Mouse (Mus musculus) hindbrain, embryonic 16.5 days (tissue): ENCODE measurements around the gene Smad1. TPM values are rescaled to one million over a fixed set of nuclear protein-coding genes. Genes with fewer than 3 reads are reported as not detected.

Experiments used
- ATAC-seq: fragments of 200-750 bp; cut with Nextera tagmentation; 2 replicates; pipeline ENCODE4 v1.8.0; 2017; ENCODE audit warnings: moderate TSS enrichment, moderate library complexity
- H3K27ac ChIP-seq: fragments of 300-500 bp; sonication (generic); 2 replicates; pipeline ENCODE4 v1.5.1; 2014; ENCODE audit warnings: low read depth, mild to moderate bottlenecking, control low read depth, low read length, moderate library complexity
- H3K27me3 ChIP-seq: fragments of 300-500 bp; sonication (generic); replicated peaks from 2 replicates; pipeline ENCODE4 v1.6.1; 2014; ENCODE audit warnings: low read length; ENCODE audit not compliant: control insufficient read depth, insufficient read depth
- H3K36me3 ChIP-seq: fragments of 300-500 bp; sonication (generic); 2 replicates; pipeline ENCODE4 v1.6.1; 2014; ENCODE audit warnings: mild to moderate bottlenecking, low read length, moderate library complexity, mixed read lengths; ENCODE audit not compliant: control insufficient read depth, insufficient read depth
- H3K4me1 ChIP-seq: fragments of 300-500 bp; sonication (generic); 2 replicates; pipeline ENCODE4 v1.6.1; 2014; ENCODE audit warnings: low read depth, low read length; ENCODE audit not compliant: control insufficient read depth, insufficient read depth
- H3K4me2 ChIP-seq: fragments of 300-500 bp; sonication (generic); 2 replicates; pipeline ENCODE4 v1.6.1; 2014; ENCODE audit warnings: mild to moderate bottlenecking, low read length, control low read depth, moderate library complexity
- H3K4me3 ChIP-seq: fragments of 300-500 bp; sonication (generic); 2 replicates; pipeline ENCODE4 v1.5.1; 2014; ENCODE audit warnings: mild to moderate bottlenecking, low read length, control low read depth, moderate library complexity
- H3K9ac ChIP-seq: fragments of 300-500 bp; sonication (generic); 2 replicates; pipeline ENCODE4 v1.6.1; 2014; ENCODE audit warnings: low read depth, mild to moderate bottlenecking, control low read depth, low read length, moderate library complexity
- H3K9me3 ChIP-seq: fragments of 300-500 bp; sonication (generic); 2 replicates; pipeline ENCODE4 v1.6.1; 2014; ENCODE audit warnings: mild to moderate bottlenecking, low read length, moderate library complexity; ENCODE audit not compliant: control insufficient read depth
- WGBS: fragments of 180-500 bp; shearing (Covaris S2); extraction: QIAGEN DNeasy Blood & Tissue Kit; methylation state at CpG from one replicate; pipeline ENCODE4 v1.1.7; 2014; 5-methylcytosine and 5-hydroxymethylcytosine counted together
- polyA plus RNA-seq: library from polyadenylated mRNA; unstranded; fragments of >200 nt; fragmentation: Nextera tagmentation; extraction: Ambion mirVana; gene quantifications from 2 replicates; pipeline ENCODE4 v1.2.1, GENCODE M21; 2015

Gene Smad1
- polyA plus RNA-seq, 1 experiment from 2014 or later, result 55.2 TPM

GRCm38 (mm10) chr8:79299704-79300103, 99.6 kb downstream of the Smad1 start:
- H3K9me3 ChIP-seq, result no peaks in the 10 kb centered on the region
- no peak for ATAC-seq
- H3K4me1 ChIP-seq, result peaks cover 4% of the 10 kb centered on the region
- H3K4me2 ChIP-seq, result no peak overlapping the region
- no peaks in the 10 kb centered on the region for H3K36me3 ChIP-seq
- H3K4me3 ChIP-seq, result no peak overlapping the region
- no peak overlapping the region for H3K9ac ChIP-seq
- no peaks in the 10 kb centered on the region for H3K27me3 ChIP-seq
- WGBS, result 87% methylated on average over 5 of the region's 5 CpGs
- no peak overlapping the region for H3K27ac ChIP-seq

- no peaks in the 10 kb centered on the region for H3K9me3 ChIP-seq
- no peak overlapping the region for H3K4me3 ChIP-seq
Measured at GRCm38 (mm10) chr8:79297763-79298162, 101.6 kb downstream of the Smad1 start.

GRCm38 (mm10) chr8:79295276-79296105, 103.8 kb downstream of the Smad1 start:
- Histone ChIP-seq H3K9me3 (no peaks in the 10 kb centered on the region), H3K4me3 (peak overlapping the region; percentile 69), H3K27ac (peak overlapping the region; percentile 92), H3K4me1 (peaks cover 16% of the 10 kb centered on the region), H3K27me3 (no peaks in the 10 kb centered on the region), H3K4me2 (peak overlapping the region; percentile 97), H3K36me3 (no peaks in the 10 kb centered on the region), H3K9ac (peak overlapping the region; percentile 72)
- WGBS, result 12% methylated on average over 18 of the region's 18 CpGs
- ATAC-seq, result no peak

More at GRCm38 (mm10) chr8:79297763-79298162, 101.6 kb downstream of the Smad1 start:
- Histone ChIP-seq H3K27me3 (no peaks in the 10 kb centered on the region), H3K4me1 (peaks cover 16% of the 10 kb centered on the region), H3K4me2 (no peak overlapping the region), H3K9ac (no peak overlapping the region), H3K36me3 (no peaks in the 10 kb centered on the region), H3K27ac (no peak overlapping the region)
- no peak for ATAC-seq
- WGBS, result 33% methylated on average over 3 of the region's 3 CpGs

GRCm38 (mm10) chr8:79294610-79295275, 104.6 kb downstream of the Smad1 start, which contains the start of gene Mmaa:
TSS of gene Mmaa (minus strand) at chr8:79294937.
- Histone ChIP-seq H3K36me3 (no peaks in the 10 kb centered on the region), H3K9me3 (no peaks in the 10 kb centered on the region), H3K27me3 (no peaks in the 10 kb centered on the region), H3K9ac (peak within 1 kb of the TSS; percentile 81), H3K4me3 (peak within 1 kb of the TSS; percentile 69), H3K4me1 (peaks cover 16% of the 10 kb centered on the region), H3K4me2 (peak within 1 kb of the TSS; percentile 97), H3K27ac (peak within 1 kb of the TSS; percentile 92)
- WGBS, result under 1% methylated on average over 66 of the region's 74 CpGs
- peak; percentile 99 for ATAC-seq

- 68% methylated on average over 3 of the region's 3 CpGs for WGBS
- no peak overlapping the region for H3K9ac ChIP-seq
- H3K27ac ChIP-seq, result no peak overlapping the region
Measured at GRCm38 (mm10) chr8:79293841-79294240, 105.5 kb downstream of the Smad1 start.

GRCm38 (mm10) chr8:79292712-79293264, 106.5 kb downstream of the Smad1 start:
- peak overlapping the region; percentile 63 for H3K4me2 ChIP-seq
- no peak for ATAC-seq
- H3K27me3 ChIP-seq, result no peaks in the 10 kb centered on the region
- H3K9me3 ChIP-seq, result no peaks in the 10 kb centered on the region
- no peaks in the 10 kb centered on the region for H3K36me3 ChIP-seq
- H3K4me3 ChIP-seq, result no peak overlapping the region
- H3K4me1 ChIP-seq, result peaks cover 16% of the 10 kb centered on the region
- H3K27ac ChIP-seq, result peak overlapping the region; percentile 13; the same call in 1 of the 2 replicates
- WGBS, result 94% methylated on average over 3 of the region's 3 CpGs
- H3K9ac ChIP-seq, result no peak overlapping the region

More at GRCm38 (mm10) chr8:79293841-79294240, 105.5 kb downstream of the Smad1 start:
- peaks cover 16% of the 10 kb centered on the region for H3K4me1 ChIP-seq
- peak overlapping the region; percentile 63 for H3K4me2 ChIP-seq
- no peaks in the 10 kb centered on the region for H3K9me3 ChIP-seq
- ATAC-seq, result no peak
- H3K36me3 ChIP-seq, result no peaks in the 10 kb centered on the region
- H3K27me3 ChIP-seq, result no peaks in the 10 kb centered on the region
- peak overlapping the region; percentile 69 for H3K4me3 ChIP-seq

- Histone ChIP-seq H3K9ac (no peak overlapping the region), H3K9me3 (no peaks in the 10 kb centered on the region), H3K4me3 (no peak overlapping the region), H3K4me2 (no peak overlapping the region), H3K4me1 (peaks cover 12% of the 10 kb centered on the region), H3K36me3 (no peaks in the 10 kb centered on the region), H3K27ac (no peak overlapping the region), H3K27me3 (no peaks in the 10 kb centered on the region)
- 74% methylated on average over 5 of the region's 5 CpGs for WGBS
- ATAC-seq, result no peak
Measured at GRCm38 (mm10) chr8:79289592-79289991, 109.7 kb downstream of the Smad1 start.

GRCm38 (mm10) chr8:79288681-79289080, 110.6 kb downstream of the Smad1 start:
- Histone ChIP-seq H3K9ac (no peak overlapping the region), H3K4me2 (no peak overlapping the region), H3K27me3 (no peaks in the 10 kb centered on the region), H3K36me3 (no peaks in the 10 kb centered on the region), H3K27ac (no peak overlapping the region), H3K4me1 (peaks cover 10% of the 10 kb centered on the region), H3K9me3 (no peaks in the 10 kb centered on the region), H3K4me3 (no peak overlapping the region)
- WGBS, result 65% methylated on average over 2 of the region's 2 CpGs
- no peak for ATAC-seq
